Mouse (Mus musculus) megakaryocyte, embryonic 14.5 days (primary cell): ENCODE measurements at regions not wholly inside any gene's neighbourhood (a gene's known extent, or its start where the extent isn't known, plus 50 kb on each side); places are given as distances from the start of the nearest gene placed in this dataset.

Experiments
- FLI1 ChIP-seq: IDR thresholded peaks from 2 replicates; pipeline ENCODE4 v1.6.1; 2012; ENCODE audit warnings: low read length, inconsistent platforms, mixed read lengths
- GATA1 ChIP-seq: IDR thresholded peaks from 3 replicates; pipeline ENCODE4 v1.6.1; 2012; ENCODE audit warnings: mixed read lengths, low read length, inconsistent platforms, borderline replicate concordance

- no peak for TF ChIP-seq GATA1
- no peak for TF ChIP-seq FLI1
These were observed 149.2 kb downstream of the Tmem17 start for GRCm38 (mm10) chr11:22661072-22661471.
